Mouse (Mus musculus): ENCODE measurements around the gene Trmt61a. TPM values are rescaled to one million over a fixed set of nuclear protein-coding genes. Genes with fewer than 3 reads are reported as not detected.

The Trmt61a gene
- polyA plus RNA-seq, 1 experiment from 2014 or later: 14.4 TPM

DNA sequence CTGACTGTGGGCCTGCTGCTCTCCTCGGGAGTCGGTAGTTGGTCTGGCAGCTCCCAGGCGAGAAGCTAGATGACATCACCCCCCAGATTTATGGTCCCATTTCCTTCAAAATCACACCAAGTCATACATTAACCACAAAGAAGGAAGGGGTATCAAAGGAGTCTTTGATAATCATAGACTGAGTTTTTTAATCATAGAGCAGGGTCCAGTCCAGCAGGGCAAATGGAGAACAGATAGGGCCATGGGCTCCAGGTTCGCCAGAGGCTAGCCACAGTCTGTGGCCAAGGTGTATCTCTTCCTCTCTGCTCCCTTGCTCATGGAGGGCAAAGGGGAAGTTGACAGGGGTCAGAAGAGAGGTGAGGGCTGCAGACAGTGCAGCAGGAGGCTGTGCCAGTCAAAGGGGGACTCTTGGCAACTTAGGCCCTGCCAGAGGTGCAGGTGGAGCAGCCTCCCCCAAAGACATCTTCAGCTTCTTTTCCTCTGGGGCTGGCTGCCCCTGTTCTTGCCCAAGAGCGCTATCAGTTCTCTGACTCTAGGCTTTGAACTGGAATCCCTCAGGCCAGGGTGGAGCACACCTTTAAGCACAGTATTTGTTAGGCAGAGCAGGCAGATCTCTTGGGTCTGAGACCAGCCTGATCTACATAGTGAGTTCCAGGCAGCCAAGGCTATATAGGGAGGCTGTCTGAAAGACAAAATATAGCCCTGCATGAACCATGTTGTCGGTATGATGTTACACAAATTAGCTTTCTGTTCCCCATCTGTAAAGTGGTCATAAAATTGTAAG, 1.9 kb upstream of the Trmt61a start:
- H3K4me2 ChIP-seq: no peak overlapping the region
- peaks cover 7% of the 10 kb centered on the region; the same call in 1 of the 2 replicates for H3K36me3 ChIP-seq
- H3K27me3 ChIP-seq: peaks cover 38% of the 10 kb centered on the region
- ATAC-seq (ENCODE audit: insufficient number of reproducible peaks, low FRiP score, low TSS enrichment, low read depth): no peak
- no peak overlapping the region for H3K27ac ChIP-seq
- no peak overlapping the region for H3K4me3 ChIP-seq
- H3K4me1 ChIP-seq: peaks cover 50% of the 10 kb centered on the region
- 75% methylated on average over 6 of the region's 6 CpGs for WGBS
- H3K9ac ChIP-seq: no peak overlapping the region
- H3K9me3 ChIP-seq: no peaks in the 10 kb centered on the region

GRCm38 (mm10) chr12:111677421-111677820, 484 bp upstream of the Trmt61a start:
- peaks cover 39% of the 10 kb centered on the region for H3K4me1 ChIP-seq
- peaks cover 20% of the 10 kb centered on the region for H3K36me3 ChIP-seq
- H3K4me3 ChIP-seq: peak overlapping the region; percentile 89
- 14% methylated on average over 5 of the region's 5 CpGs for WGBS
- H3K27me3 ChIP-seq: peaks cover 24% of the 10 kb centered on the region
- peak overlapping the region; percentile 93 for H3K27ac ChIP-seq
- peak overlapping the region; percentile 55 for H3K9ac ChIP-seq
- ATAC-seq (ENCODE audit: insufficient number of reproducible peaks, low FRiP score, low TSS enrichment, low read depth): peak; percentile 5; the same call in 1 of the 2 replicates
- no peaks in the 10 kb centered on the region for H3K9me3 ChIP-seq
- H3K4me2 ChIP-seq: peak overlapping the region; percentile 83

DNA sequence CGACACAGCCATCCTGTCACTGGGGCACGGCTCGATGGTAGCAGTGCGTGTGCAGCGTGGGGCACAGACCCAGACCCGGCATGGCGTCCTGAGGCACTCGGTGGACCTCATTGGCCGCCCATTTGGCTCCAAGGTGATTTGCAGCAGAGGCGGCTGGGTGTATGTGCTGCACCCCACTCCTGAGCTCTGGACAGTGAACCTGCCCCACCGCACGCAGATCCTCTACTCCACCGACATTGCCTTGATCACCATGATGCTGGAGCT, 697 bp downstream of the Trmt61a start:
- Histone ChIP-seq H3K4me3 (peak overlapping the region; percentile 89), H3K4me1 (peaks cover 32% of the 10 kb centered on the region), H3K9me3 (no peaks in the 10 kb centered on the region), H3K9ac (peak overlapping the region; percentile 55), H3K27ac (no peak overlapping the region), H3K36me3 (peaks cover 29% of the 10 kb centered on the region), H3K27me3 (peaks cover 12% of the 10 kb centered on the region), H3K4me2 (peak overlapping the region; percentile 83)
- WGBS: 7% methylated on average over 13 of the region's 13 CpGs
- ATAC-seq (ENCODE audit: insufficient number of reproducible peaks, low FRiP score, low TSS enrichment, low read depth): no peak

GRCm38 (mm10) chr12:111678997-111679396, 1.1 kb downstream of the Trmt61a start:
- Histone ChIP-seq H3K9ac (peak overlapping the region; percentile 55; the same call in 1 of the 2 replicates), H3K27ac (no peak overlapping the region), H3K4me1 (peaks cover 32% of the 10 kb centered on the region), H3K27me3 (peaks cover 8% of the 10 kb centered on the region), H3K4me3 (peak overlapping the region; percentile 89), H3K9me3 (no peaks in the 10 kb centered on the region), H3K4me2 (peak overlapping the region; percentile 83), H3K36me3 (peaks cover 33% of the 10 kb centered on the region)
- 48% methylated on average over 7 of the region's 7 CpGs for WGBS
- ATAC-seq (ENCODE audit: insufficient number of reproducible peaks, low FRiP score, low TSS enrichment, low read depth): no peak

- Histone ChIP-seq H3K9ac (no peak overlapping the region), H3K9me3 (no peaks in the 10 kb centered on the region), H3K4me3 (no peak overlapping the region), H3K27ac (no peak overlapping the region), H3K27me3 (0 out of 2 replicates have a peak, but pooled peaks cover 3% of the 10 kb centered on the region), H3K4me2 (no peak overlapping the region), H3K4me1 (peaks cover 32% of the 10 kb centered on the region), H3K36me3 (peaks cover 37% of the 10 kb centered on the region)
- WGBS: 92% methylated on average over 13 of the region's 13 CpGs
- ATAC-seq (ENCODE audit: insufficient number of reproducible peaks, low FRiP score, low TSS enrichment, low read depth): no peak
These were observed 2.8 kb downstream of the Trmt61a start for GRCm38 (mm10) chr12:111680661-111681060.

- WGBS: 81% methylated on average over 8 of the region's 8 CpGs
- no peaks in the 10 kb centered on the region for H3K9me3 ChIP-seq
- no peaks in the 10 kb centered on the region for H3K27me3 ChIP-seq
- no peak overlapping the region for H3K9ac ChIP-seq
- no peak overlapping the region for H3K4me2 ChIP-seq
- peaks cover 35% of the 10 kb centered on the region for H3K4me1 ChIP-seq
- H3K36me3 ChIP-seq: peaks cover 37% of the 10 kb centered on the region
- H3K4me3 ChIP-seq: no peak overlapping the region
- ATAC-seq (ENCODE audit: insufficient number of reproducible peaks, low FRiP score, low TSS enrichment, low read depth): no peak
- no peak overlapping the region for H3K27ac ChIP-seq
These were observed 3.4 kb downstream of the Trmt61a start for GRCm38 (mm10) chr12:111681305-111681704.

DNA sequence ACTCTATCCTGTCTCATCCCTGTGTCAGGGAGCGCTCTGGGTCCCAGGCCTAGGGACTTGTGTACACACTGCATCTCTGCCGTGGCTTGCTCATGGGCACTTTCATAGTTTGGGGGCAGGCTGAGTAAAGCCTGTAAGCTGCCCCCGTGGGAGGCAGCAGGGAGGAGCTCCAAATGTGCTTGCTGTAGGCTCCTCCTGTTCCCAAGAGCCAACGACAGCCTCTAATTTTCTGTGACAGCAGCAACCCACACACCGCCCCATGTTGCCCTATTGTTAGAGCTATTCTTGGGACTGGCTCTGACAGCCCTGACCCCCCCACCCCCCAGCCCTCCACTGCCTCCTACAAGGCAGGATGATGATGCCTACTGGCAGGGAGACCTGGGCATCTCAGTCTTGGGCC, 4.1 kb downstream of the Trmt61a start:
- peaks cover 34% of the 10 kb centered on the region for H3K4me1 ChIP-seq
- peaks cover 37% of the 10 kb centered on the region for H3K36me3 ChIP-seq
- WGBS: 91% methylated on average over 5 of the region's 5 CpGs
- H3K4me2 ChIP-seq: no peak overlapping the region
- H3K9ac ChIP-seq: no peak overlapping the region
- no peak overlapping the region for H3K27ac ChIP-seq
- H3K27me3 ChIP-seq: no peaks in the 10 kb centered on the region
- no peak overlapping the region for H3K4me3 ChIP-seq
- ATAC-seq (ENCODE audit: insufficient number of reproducible peaks, low FRiP score, low TSS enrichment, low read depth): no peak
- no peaks in the 10 kb centered on the region for H3K9me3 ChIP-seq

- peaks cover 35% of the 10 kb centered on the region for H3K4me1 ChIP-seq
- H3K4me3 ChIP-seq: no peak overlapping the region
- H3K9ac ChIP-seq: no peak overlapping the region
- ATAC-seq (ENCODE audit: insufficient number of reproducible peaks, low FRiP score, low TSS enrichment, low read depth): no peak
- H3K27ac ChIP-seq: no peak overlapping the region
- H3K27me3 ChIP-seq: no peaks in the 10 kb centered on the region
- no peak overlapping the region for H3K4me2 ChIP-seq
- peaks cover 37% of the 10 kb centered on the region for H3K36me3 ChIP-seq
- no peaks in the 10 kb centered on the region for H3K9me3 ChIP-seq
- 67% methylated on average over 5 of the region's 5 CpGs for WGBS
These were observed 4.9 kb downstream of the Trmt61a start for GRCm38 (mm10) chr12:111682806-111683205.

GRCm38 (mm10) chr12:111686390-111686789, 8.5 kb downstream of the Trmt61a start:
- Histone ChIP-seq H3K4me2 (no peak overlapping the region), H3K9me3 (no peaks in the 10 kb centered on the region), H3K4me3 (no peak overlapping the region), H3K27ac (peak overlapping the region; percentile 62; the same call in 1 of the 2 replicates), H3K36me3 (peaks cover 26% of the 10 kb centered on the region), H3K27me3 (no peaks in the 10 kb centered on the region), H3K9ac (no peak overlapping the region), H3K4me1 (peaks cover 25% of the 10 kb centered on the region)
- 74% methylated on average over 4 of the region's 4 CpGs for WGBS
- ATAC-seq (ENCODE audit: insufficient number of reproducible peaks, low FRiP score, low TSS enrichment, low read depth): no peak

DNA sequence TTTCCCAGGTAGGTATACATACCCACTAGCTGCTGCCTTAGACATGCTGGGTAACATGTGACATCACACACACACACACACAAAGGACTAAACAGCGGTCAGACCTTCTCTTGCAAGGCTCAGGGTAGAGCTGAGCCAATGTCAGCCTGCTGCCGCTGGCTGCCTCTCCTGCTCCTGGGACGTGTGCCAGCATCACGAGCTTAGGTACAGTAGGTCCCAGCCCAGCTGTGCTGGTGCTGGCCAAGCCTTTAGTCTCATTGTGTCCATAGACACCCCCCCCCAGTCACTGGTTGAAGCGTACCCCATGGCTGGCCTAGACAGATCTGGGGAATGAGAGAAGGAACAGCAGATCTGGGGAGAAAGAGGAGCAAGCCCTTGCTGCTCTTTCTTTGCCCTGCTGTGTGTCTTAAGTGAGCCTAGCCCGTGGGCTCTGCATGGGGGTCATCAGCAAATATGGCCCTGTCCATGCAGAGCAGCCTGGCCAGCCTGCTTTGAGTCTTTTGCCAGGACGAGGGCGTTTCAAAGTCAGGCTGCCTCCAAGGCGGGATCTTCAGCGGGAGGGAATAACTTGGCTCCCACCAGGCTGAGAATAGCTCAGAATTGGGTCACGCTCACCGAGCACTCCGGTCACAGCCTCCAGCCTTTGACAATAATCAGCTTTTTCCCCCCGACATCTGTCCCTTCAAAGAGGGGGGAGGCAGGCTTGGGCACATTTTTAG, 9.6 kb downstream of the Trmt61a start:
- H3K4me2 ChIP-seq: no peak overlapping the region
- peaks cover 31% of the 10 kb centered on the region for H3K4me1 ChIP-seq
- peaks cover 16% of the 10 kb centered on the region for H3K36me3 ChIP-seq
- no peak overlapping the region for H3K9ac ChIP-seq
- peak overlapping the region; percentile 62 for H3K27ac ChIP-seq
- 26% methylated on average over 14 of the region's 14 CpGs for WGBS
- peak; percentile 79 for ATAC-seq (ENCODE audit: insufficient number of reproducible peaks, low FRiP score, low TSS enrichment, low read depth)
- no peaks in the 10 kb centered on the region for H3K9me3 ChIP-seq
- H3K27me3 ChIP-seq: no peaks in the 10 kb centered on the region
- H3K4me3 ChIP-seq: no peak overlapping the region

- H3K27ac ChIP-seq: 0 out of 2 replicates have a peak overlapping the region, but pooled peaks have one; percentile 62
- no peaks in the 10 kb centered on the region for H3K27me3 ChIP-seq
These were observed 10.1 kb downstream of the Trmt61a start for GRCm38 (mm10) chr12:111688069-111688428.

DNA sequence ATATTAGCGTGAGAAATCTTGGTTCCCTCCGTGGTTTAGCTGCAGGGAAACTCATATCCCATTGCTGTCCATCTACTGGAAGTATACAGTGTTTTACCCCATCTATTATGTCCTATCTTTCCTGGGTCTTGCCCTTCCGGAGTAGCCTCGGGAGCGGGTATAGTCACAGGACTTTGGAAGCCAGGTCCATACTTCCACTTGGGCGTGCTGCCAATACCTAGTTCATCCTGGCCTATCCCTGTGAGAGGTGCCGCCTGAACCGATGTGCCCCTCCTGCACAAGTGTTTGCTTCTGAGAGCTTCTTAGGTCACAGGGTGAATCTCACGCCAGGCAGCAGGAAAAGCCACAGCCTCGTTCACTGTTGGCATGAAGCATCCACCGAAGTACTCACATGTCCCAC, 11.5 kb downstream of the Trmt61a start:
- Histone ChIP-seq H3K4me2 (no peak overlapping the region), H3K9ac (no peak overlapping the region), H3K27ac (0 out of 2 replicates have a peak overlapping the region, but pooled peaks have one; percentile 27), H3K4me1 (peaks cover 50% of the 10 kb centered on the region), H3K36me3 (no peaks in the 10 kb centered on the region), H3K27me3 (no peaks in the 10 kb centered on the region), H3K4me3 (no peak overlapping the region), H3K9me3 (no peaks in the 10 kb centered on the region)
- 77% methylated on average over 11 of the region's 11 CpGs for WGBS
- no peak for ATAC-seq (ENCODE audit: insufficient number of reproducible peaks, low FRiP score, low TSS enrichment, low read depth)

More at GRCm38 (mm10) chr12:111688069-111688428, 10.1 kb downstream of the Trmt61a start:
- H3K4me1 ChIP-seq: peaks cover 37% of the 10 kb centered on the region
- no peak overlapping the region for H3K9ac ChIP-seq
- H3K4me3 ChIP-seq: no peak overlapping the region
- H3K9me3 ChIP-seq: no peaks in the 10 kb centered on the region
- 46% methylated on average over 2 of the region's 2 CpGs for WGBS
- no peak for ATAC-seq (ENCODE audit: insufficient number of reproducible peaks, low FRiP score, low TSS enrichment, low read depth)
- H3K4me2 ChIP-seq: no peak overlapping the region
- H3K36me3 ChIP-seq: peaks cover 10% of the 10 kb centered on the region; the same call in 1 of the 2 replicates

All from limb, embryonic 15.5 days (tissue).